Mouse (Mus musculus) hindlimb bud, embryonic 11.5 days (tissue): ENCODE data around the gene Gm815.

Experiments used
- DNase-seq: peaks from one replicate; pipeline ENCODE4 v3.0.0-alpha.2; 2012; ENCODE audit warnings: low read depth, low spot score; ENCODE audit errors: extremely low spot score

Gene Gm815

DNA sequence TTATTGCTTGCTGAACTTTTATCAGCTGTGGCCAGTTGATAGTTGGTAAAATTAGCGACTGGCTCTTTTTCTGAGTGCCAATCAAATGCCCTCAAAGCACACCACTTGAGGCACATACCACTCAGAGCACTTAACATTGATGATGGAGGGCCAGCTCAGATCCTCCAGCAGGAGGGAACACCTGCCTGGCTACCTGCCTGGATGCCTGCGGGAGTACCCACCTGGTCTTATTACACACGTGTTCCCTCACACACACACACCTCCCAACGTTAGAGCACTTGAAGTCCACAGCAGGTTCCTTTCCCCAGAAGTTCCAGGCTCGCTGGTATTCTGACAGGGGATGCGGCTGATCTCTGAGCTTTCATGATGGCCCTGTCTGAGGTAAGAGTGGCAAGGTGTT is at the start of gene Gm815:
Gene Gm815, plus strand, starts transcription at position 266 of the 400 bp plus-strand sequence.
- no peak for DNase-seq

DNA sequence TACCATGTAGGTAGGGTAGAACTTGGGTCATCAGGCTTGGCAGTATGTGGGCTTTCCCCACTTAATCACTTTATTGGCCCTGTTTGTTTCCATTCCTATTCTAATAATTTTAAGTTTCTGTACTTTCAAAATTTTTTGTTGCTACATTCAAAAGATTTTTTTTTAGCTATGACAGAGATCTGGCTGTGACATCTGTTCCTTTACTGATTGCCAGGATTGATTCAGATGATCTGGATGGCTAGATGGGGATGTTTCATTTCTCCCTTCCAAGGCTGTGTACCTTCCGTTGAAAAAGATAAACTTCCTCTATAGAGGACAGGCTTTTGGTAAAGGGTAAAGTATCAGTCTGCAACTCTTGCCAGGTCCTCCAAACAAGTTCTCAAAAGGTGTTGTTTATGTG is 48.1 kb upstream of the Gm815 start:
- no peak for DNase-seq

DNA sequence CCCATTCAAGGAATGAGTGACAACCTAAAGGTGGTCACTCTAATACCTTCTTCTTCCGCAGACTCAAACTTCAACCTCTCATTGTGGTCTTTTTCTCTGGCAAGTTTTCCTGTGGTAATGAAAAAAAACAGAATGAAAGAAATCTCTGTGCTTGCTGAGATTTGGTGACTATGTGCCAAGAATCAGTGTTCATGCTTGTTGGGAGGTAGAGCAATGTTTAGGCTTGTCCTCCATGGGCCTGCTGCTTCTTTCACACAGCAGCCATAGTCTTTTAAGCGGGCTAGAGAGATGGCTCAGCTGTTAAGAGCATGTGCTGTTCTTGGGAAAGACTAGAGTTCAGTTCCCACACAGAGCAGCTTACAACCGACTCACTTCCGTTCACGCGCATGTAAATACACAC is 41.8 kb upstream of the Gm815 start:
- no peak for DNase-seq

DNA sequence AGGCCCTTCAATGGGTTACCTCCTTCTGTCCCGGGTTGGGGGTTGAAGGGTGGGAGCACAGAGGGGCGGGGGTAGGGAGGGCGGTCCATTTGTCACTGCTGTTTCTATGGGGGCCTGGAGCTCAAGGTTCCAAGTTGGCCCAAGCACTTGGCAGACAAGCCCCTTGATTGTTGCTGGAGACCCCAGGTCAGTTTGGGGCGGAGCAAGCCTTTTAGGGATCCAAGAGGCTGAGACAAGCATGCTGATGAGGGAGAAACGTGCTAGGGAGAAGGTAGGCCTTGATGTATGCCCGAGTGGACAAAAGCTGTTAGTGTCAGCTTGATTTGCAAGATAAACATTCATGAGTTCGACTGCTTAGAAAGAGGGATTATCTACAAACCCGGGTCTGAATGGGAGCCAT is 40.9 kb upstream of the Gm815 start:
- DNase-seq = no peak

DNA sequence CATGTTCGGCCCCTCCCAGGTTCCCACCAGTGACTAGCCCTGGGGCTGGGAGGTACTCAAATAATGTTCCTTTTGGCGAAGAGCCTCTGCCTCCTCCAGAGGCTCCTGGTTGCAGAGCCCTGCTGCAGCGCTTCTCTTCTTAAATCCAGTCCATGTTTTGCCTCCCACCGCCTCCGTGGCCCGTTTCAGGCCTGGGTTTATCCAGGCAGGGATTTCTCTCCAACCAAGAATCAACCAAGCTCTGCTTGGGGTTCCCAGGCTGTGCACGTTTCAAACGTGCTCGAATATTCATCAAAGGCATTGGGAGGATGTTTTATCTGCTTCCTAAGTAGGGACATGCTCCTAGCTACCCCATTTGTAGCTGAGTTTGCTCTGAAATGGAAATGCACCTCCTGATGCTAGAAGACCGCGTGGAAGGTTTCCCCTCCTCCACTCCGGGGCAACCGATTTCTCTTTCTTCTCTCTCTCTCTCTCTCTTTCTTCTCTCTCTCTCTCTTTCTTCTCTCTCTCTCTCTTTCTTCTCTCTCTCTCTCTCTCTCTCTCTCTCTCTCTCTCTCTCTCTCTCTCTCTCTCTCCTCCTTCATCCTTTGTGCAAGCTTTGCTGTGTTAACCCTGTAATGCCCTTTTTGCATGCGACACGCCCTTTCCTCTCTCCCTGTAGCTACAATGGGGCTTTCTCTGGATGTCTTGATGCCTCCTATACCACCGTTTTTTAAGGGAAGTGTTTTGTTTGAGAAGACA is 40.2 kb upstream of the Gm815 start:
- DNase-seq = peak; percentile 96

DNA sequence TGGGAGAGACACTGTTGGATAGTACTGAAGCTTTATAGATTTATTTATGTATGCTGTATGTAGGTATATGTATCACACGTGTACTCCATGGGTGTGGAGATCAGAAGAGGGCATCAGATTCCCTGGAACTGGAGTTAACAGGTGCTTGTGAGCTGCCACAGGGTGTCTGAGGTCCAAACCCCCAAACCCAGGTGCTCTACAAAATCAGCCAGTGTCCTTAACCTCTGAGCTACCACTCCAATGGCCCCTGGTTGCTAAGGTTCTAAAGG is 39.7 kb upstream of the Gm815 start:
- no peak for DNase-seq

DNA sequence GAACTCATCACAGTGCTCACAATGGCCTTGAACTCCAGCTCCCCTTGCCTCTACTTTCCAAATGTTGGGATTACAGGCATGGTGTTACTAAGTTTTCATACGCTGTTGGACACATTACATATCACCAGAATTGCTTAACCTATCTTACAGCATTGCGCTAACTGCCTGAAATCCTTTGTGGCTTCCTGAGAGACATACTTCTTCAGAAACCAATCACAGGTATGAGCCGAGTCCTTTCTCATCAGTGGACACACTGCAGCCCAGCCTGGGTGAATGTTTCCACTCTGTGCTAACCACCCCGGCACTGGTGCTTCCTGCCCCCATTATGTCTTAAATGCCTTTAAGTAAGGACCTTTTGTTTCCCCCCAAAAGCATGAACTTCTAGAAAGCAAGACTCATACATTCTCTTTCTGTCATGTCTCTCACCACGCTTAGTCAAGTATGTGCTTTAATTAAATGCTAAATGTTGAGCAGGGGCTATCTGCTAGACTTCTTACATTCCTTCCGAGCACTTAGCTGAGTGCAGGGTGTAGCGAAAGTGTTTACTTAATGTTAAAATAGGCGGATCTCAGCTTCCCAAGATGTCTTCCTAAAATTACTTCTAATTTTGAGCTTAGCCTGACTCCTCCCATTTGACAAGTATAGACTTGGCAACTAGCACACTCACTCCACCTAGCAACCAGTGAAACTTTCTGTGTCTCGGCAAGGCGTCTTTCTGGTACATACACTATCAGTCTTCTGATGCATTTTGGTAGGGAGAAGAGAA is 34.5 kb upstream of the Gm815 start:
- no peak for DNase-seq

DNA sequence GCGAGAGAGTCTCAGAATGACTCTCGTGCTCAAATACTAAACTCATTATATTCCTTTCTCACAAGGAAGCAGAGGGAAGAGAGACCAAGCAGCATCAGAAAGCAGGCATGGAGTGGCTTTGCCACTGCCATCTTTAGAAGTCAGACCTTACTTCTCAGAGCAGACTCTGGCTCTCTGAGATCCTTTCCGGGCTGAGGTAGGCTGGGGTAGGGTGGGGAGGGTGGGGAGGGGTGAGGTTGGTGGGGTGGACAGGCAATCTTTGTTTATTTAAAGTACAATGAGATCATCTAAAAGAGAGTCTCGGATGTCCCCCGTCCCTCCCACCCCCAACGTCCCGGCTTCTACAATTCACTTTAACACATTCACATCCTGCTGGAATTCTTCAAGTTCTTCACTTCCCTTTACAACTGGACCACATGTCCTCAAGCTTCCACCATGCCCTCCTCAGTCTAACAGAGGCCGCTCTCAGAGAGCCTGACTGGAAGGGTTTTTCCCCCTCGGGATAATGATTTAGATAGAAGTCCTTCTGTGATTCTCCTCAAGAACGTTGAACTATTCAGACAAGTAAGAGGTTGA is 33.3 kb upstream of the Gm815 start:
- no peak for DNase-seq

DNA sequence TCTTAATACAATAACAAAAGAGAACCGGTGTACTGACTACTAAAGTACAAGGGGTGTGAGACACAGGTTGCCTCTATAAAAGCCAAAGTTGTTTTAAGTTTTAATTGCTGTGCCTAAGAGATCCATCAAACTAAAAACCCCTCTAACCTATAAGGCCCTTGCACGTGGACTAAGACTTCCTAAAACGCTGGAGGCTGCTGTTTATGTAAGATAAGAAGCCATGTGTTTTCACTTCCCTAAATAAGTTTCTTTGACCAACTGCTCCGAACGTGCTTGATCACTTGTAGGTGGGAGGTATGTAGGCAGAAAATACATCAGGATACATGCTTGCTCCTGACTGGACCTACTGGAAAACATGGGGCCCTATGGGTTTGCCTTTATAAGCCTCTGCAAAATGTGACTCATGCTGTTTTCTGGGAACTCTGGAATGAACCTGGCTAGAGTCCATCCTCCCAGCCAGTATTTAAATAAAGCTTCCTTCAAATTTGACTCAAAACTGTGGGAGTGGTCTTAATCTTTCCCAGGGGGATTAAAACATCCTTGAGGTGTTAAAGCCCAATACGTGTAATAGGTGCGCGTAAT is 31.9 kb upstream of the Gm815 start:
- no peak for DNase-seq

DNA sequence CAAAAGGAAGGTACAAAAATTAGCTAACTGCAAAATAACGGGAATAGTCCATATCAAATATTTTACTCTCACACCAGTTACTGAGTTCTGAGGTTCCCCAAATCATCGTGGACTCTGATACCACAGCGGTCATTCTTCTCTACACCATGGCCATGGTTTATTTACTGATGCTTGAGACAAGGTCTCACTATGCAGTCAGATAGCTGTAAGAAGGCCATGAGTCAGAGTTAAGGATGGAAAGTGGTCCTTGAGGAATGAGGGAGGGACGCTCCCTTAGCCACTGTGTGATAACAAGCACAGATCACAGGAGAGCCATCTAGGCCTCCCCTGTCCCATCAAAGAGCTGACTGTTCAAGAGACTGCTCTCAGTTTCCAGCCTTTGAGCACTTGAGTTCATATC is 31.0 kb upstream of the Gm815 start:
- DNase-seq = no peak

DNA sequence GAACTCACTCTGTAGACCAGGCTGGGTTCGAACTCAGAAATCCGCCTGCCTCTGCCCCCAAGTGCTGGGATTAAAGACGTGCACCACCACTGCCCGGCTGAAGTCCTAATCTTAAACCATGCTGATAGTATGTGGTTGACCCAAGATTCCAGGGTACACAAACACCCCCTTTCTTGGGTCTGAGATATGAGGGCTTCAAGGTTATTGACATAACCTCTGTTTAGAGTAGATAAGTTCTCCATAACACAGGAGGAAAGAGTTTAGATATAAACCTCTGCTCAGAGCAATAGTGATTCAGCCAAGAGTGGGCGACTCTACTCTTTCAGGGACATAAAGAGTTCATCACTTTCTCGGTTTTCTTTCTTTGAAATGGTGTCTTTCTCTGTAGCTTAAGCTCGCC is 30.5 kb upstream of the Gm815 start:
- DNase-seq = no peak

DNA sequence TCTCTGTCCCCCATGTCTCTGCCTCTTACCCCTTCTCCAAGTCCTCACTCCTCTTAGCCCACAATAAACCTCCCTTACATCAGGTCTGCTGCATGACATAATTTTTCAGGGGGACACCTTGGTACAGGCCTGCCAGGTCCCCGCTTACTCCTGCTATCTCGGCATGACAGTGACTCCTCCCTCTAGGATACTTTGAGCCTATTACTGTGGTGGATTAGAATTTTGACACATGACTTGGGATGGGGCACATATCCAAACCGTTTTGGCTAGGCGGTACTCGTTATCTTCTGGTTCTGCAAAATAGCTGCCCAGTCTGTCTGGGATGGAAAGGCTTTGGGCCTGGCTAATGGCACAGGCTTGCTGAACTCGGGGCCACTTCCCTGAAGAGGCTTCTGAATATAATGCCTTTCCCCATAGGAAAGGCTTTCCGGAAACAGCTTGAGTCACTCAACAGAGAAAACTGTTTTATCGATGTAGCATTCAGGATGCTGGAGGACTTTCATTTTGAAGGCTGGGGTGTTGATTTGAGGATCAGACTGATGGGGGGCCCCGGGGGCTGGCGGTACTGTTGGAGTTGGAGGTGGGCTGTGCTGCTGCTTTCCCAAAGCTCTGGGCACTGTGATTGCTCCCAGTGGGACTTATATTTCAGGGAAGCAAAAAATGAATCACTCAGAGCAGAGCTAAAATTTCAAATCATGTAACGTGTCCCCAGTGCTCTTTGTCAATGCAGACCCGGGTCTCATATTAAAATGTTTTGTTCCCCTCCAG is 27.1 kb upstream of the Gm815 start:
- DNase-seq = no peak

DNA sequence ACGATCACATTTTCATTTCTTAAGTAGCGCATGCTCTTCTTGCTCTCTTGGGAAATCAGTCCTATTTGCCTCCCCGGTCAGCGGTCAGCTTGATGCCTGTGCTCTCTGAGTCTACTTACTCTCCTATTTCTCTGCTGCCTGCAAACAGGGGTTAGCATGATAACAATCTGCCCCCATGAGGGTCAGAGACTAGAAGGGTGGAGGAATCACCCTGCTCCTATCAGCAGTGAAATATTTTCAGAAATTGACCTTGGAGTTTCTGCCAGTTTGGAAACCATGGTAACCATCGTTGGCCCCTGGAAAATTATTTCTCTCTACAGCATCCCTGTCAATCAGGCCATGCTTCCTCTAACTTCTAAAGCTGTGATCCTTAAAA is 26.5 kb upstream of the Gm815 start:
- no peak for DNase-seq

DNA sequence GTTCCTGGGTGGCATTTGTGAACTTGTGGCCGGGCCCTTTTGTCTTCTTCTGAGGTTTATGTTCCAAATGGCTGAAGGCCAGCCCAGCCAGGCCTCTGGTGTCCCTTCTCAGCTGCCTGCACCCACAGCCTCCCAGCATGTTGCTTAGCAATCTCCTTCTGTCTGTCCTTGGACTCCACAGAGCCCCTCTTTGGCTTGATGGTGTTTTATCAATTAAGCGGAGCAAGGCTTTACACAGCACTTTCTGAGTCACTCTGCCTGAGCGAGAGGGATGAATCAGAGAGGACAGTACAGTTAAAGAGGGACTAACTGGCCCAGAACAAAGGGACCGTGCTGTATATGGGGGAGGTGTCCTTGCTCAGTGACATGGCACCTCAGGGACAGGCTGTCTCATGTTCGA is 22.0 kb upstream of the Gm815 start:
- DNase-seq = no peak

DNA sequence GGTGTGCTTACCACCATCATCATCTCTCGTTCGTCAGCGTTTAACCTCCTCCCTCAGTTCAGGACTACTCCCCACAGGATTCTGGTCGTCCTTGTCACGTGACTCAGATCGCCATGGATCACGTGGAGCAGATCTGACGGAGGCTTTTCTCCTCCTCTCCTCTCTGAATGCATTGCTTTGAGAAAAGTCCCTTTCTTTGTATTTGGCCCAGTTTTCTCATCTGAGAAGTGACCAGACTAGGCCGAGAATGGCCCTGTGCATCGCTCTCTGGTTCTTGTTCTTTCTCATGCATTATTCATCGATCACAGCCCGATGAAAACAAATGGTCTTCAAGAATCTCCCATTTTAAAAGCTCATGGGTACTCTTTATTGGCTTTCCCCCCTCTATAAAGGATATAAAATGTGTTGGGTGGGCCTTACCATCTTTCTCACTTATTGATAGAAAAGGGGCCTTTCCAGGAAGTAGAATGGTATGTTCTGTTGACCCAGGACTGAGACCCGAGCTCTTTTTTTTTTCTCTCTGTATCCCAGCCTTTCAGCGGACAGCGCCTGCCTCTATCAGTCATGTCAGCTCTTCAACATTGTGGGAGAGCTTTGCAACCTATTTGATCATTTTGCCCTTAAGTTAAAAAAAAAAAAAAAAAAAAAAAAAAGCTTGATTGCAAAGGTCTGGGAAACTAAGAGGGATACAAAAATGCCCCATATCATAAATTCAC is 20.5 kb upstream of the Gm815 start:
- no peak for DNase-seq

DNA sequence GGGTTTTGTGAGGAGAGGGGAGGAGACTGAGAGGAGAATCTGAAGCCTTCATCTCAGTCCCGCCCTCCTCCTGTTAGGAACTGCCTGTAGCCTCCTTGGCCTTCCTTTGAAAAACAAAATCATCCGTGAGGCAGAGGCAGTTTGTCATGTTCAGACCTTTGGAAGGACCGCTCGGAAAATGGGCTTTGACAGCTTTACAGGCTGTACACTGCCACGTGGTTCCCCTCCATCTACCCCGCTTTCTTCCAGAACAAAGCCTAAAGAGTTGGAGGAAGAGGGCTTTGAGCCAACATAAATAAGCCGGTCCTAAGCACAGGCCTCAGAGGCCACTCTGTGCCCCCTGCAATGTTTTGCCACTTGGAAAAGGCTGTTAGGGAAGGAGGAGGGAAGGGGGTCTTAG is 19.9 kb upstream of the Gm815 start:
- no peak for DNase-seq

DNA sequence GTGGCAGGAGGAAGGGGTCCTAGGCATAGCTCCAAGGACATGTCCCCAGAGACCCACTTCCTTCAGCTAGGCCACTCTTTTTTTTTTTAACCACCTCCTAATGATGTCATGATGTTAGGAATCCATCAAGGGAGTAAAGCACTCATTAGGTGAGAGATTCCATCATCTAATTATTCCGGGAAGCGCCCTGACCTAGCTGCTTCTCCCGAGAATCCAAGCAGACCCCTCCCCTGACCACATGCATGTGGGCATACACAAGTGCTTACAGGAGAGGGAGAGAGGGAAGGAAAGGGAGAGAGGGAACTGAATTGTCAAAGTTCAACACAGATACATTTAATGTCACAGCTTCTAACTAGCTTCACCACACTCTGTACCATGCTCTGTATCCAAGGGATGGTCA is 16.1 kb upstream of the Gm815 start:
- DNase-seq = no peak

DNA sequence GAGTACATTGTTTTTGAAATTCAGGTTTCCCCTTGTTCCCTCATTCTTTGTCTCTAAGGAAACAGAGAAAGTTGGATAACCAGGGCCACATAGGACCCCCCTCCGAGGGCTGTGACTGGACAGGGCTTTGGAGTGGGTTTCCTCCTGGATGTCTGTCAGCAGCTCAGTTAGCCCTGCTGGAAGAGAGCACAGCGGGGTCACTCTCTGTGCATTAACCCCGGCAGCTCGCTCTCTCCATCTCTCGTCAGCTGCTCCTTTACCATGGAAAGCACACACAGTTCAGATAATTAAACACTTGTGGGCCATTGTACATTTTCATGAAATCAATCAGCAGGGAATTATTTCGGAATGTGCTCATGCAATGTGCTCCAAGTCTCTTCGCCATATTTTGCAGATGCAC is 15.4 kb upstream of the Gm815 start:
- no peak for DNase-seq

DNA sequence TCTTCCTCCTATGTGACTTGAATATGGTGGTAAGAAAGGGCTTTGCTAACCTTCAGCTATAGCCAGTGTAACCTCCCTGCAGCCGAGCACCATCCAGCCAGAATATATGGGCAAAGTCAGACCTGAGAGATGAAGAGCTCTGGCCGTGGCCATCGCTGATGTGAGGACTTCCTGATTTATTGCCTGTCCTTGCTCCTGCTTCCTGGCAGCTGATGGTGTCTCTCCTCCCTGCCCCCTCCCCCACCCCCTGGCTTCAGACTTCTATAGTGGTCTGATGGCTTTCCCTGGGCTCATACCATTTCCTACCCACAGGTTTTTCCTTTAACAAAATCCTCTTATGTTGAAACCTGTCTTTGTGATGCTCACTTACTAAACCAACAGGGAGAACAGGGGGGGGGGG is 14.6 kb upstream of the Gm815 start:
- DNase-seq = no peak

DNA sequence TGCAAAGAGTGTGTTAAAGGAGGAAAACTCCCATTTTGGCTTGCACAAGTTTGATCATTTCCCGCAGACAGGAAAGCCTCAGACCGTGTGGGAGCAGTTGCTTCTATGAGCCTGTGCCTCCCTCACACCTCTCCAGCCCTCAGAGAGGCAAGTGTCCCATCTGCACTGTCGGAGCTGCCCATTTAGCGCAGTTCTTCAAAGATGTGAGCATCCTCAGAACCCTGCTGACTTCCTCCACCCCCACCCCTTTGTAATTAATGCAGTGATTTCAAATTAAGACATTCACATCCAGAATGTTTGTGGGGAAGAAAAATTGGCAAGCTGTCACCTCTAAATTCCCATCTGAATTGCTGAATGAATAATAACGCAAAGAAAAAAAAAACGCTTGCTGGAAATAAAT is 12.8 kb upstream of the Gm815 start:
- no peak for DNase-seq

DNA sequence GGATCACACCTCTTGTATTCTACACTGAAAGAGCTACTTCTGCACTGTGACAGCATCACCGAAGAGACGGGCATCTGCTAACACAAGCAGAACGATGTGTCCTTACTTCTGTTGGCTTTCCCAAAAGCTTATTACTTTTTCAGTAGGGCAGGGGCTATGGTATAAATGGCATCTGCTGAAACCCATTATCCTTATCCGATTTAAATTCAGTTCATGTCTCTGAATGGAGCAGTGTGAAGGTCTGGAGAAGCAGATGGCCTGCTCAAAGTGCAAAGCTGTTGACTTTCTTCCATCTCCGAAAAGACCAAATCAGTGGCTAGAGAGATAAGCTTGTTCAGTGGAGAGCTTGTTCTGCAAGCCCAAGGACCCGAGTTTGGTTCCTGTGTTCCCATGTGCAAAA is 10.1 kb upstream of the Gm815 start:
- DNase-seq = no peak
